Mouse (Mus musculus): ENCODE measurements around the gene Krt84. TPM values are rescaled to one million over a fixed set of nuclear protein-coding genes. Genes with fewer than 3 reads are reported as not detected.

Krt84 gene
- polyA plus RNA-seq (2016; fragmentation: Nextera tagmentation; extraction: Ambion mirVana), result not detected in 2 replicates

DNA sequence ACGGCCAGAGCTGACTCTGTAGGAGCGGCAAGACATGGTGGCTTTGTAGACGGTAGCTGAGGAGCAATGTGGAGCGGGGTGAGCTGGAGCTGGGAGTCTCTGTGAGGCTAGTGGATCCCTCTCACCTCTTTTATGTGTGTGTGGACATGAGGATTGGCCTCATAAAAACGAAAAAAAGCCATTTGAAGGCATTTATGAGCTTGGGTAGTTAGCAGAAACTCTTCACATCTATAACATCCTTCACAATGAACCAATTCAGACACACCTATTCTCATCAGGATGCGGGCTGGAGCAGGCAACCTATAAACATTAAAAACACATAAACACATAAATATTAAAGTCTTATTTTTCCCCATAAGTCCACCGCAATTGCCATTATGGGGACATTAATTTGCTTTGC is at the start of gene Krt84:
TSS of gene Krt84 (minus strand) at position 101 of the 400 bp plus-strand sequence.
- H3K27ac ChIP-seq, result no peak within 1 kb of the TSS

DNA sequence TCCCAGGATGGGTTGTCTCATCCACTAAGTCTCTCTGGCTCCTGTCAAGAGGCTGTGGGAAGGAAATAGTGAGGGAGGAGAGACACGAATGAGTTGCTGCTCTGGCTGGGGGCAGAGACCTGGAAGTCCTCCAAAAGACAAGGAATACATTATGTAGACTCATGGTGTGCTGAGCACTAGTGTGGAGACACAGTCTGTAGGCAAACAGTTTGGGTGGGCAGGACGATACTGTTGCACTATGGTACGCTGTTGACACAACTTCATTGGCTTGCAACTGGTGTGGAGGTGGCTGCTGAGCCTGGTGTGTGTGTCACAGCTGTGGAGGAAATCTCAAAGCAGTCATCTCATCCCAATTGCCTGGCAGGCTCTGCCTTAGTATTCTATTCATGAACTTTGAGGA is 49.1 kb upstream of the Krt84 start:
- WGBS, result 92% methylated on average over 3 of the region's 3 CpGs
- Histone ChIP-seq H3K9me3 (no peaks in the 10 kb centered on the region), H3K4me3 (no peak overlapping the region), H3K27me3 (ENCODE audit: insufficient read depth, poor library complexity, severe bottlenecking) (no peaks in the 10 kb centered on the region), H3K4me1 (replicated peaks) (no peaks in the 10 kb centered on the region), H3K27ac (no peak overlapping the region), H3K36me3 (no peaks in the 10 kb centered on the region)
- DNase-seq (ENCODE audit: low spot score), result no peak

More for the DNA sequence above, at the start of gene Krt84:
- Histone ChIP-seq H3K27me3 (ENCODE audit: insufficient read depth, poor library complexity, severe bottlenecking) (0 out of 2 replicates have a peak, but pooled peaks cover 3% of the 10 kb centered on the region), H3K36me3 (no peaks in the 10 kb centered on the region), H3K4me3 (no peak within 1 kb of the TSS), H3K9me3 (no peaks in the 10 kb centered on the region), H3K4me1 (replicated peaks) (peaks cover 9% of the 10 kb centered on the region)
- 87% methylated on average over 7 of the region's 7 CpGs for WGBS
- no peak for DNase-seq (ENCODE audit: low spot score)

DNA sequence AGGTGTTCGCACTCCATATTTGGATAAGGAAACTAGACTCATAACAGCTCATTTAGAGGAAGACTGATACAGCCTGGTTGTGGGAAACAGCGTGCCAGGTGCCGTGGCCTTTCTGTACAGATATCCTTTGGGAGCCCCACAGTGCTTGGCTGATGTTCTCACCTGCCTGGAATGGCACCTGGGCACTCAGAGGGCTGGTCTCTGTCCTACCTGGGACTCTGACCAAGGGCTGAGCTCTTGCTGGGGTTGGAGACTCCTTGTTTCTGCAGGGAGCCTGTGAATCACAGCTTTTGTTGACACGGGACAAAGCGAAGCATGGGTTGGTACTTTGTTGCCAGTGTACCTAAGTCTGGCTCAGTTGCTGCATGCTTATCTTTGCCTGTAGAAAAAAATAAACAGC is 42.9 kb upstream of the Krt84 start:
- Histone ChIP-seq H3K36me3 (no peaks in the 10 kb centered on the region), H3K9me3 (no peaks in the 10 kb centered on the region), H3K27ac (no peak overlapping the region), H3K27me3 (ENCODE audit: insufficient read depth, poor library complexity, severe bottlenecking) (no peaks in the 10 kb centered on the region), H3K4me3 (no peak overlapping the region), H3K4me1 (replicated peaks) (0 out of 2 replicates have a peak, but pooled peaks cover 6% of the 10 kb centered on the region)
- no peak for DNase-seq (ENCODE audit: low spot score)
- 87% methylated on average over 5 of the region's 5 CpGs for WGBS

DNA sequence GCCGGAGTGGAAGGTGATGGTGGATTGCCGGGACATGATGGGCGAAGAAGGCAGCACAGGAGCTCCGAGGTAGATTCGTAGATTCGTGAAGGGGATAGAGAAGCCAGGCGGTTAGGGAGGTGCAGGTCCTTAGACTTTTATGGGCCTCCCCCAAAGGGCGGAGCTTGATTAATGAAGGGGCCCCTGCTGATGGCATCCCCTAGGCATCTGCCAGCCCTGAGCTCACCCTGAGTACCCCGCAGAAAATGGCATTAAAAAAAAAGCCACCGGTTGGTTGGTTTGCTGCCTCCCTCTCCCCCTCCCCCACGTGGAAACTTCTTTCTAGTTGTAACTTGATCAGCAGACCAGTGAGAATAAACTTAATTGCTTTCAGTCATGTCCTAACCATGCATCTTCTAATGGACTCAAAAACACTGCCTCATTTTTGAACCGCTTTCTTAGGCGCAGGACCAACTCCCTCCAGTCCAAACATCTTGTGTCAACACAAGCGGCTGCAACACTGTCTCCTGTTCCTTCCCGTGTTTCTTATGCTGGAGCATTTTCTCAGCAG is 41.3 kb upstream of the Krt84 start, which contains the start of gene Krt75:
TSS of gene Krt75 (minus strand) at position 109 of the 550 bp plus-strand sequence.
- Histone ChIP-seq H3K27ac (no peak within 1 kb of the TSS), H3K27me3 (ENCODE audit: insufficient read depth, poor library complexity, severe bottlenecking) (no peaks in the 10 kb centered on the region), H3K9me3 (no peaks in the 10 kb centered on the region), H3K4me3 (no peak within 1 kb of the TSS), H3K36me3 (no peaks in the 10 kb centered on the region), H3K4me1 (replicated peaks) (0 out of 2 replicates have a peak, but pooled peaks cover 6% of the 10 kb centered on the region)
- DNase-seq (ENCODE audit: low spot score), result no peak
- WGBS, result 77% methylated on average over 15 of the region's 15 CpGs

GRCm38 (mm10) chr15:101567780-101568179 is 35.2 kb upstream of the Krt84 start:
- DNase-seq (ENCODE audit: low spot score), result no peak
- 46% methylated on average over 7 of the region's 7 CpGs for WGBS
- Histone ChIP-seq H3K27me3 (ENCODE audit: insufficient read depth, poor library complexity, severe bottlenecking) (no peaks in the 10 kb centered on the region), H3K27ac (no peak overlapping the region), H3K4me1 (replicated peaks) (no peaks in the 10 kb centered on the region), H3K36me3 (no peaks in the 10 kb centered on the region), H3K9me3 (no peaks in the 10 kb centered on the region), H3K4me3 (no peak overlapping the region)

DNA sequence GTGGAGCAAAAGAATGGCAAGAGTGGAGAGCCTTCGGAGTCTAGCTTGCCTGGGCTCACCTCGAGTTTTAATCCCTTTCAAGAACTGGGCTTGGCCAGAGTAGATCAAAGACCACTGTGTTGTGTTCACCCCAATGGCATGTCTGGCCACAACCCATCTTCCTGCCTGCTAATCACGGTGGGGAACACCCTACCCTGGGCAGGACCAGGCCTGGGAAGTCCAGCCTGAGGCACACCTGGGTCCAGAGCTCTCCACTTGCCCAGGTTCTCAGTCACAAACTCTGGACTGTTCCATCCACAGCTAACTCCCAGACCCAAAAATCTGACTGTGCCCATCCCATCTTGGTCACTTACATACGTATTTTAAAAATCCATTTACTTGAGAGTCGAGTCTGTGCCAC is 30.2 kb upstream of the Krt84 start, which contains the start of gene Krt90:
TSS of gene Krt90 (minus strand) at position 101 of the 400 bp plus-strand sequence.
- Histone ChIP-seq H3K4me3 (no peak within 1 kb of the TSS), H3K9me3 (no peaks in the 10 kb centered on the region), H3K36me3 (no peaks in the 10 kb centered on the region), H3K27ac (no peak within 1 kb of the TSS), H3K4me1 (replicated peaks) (peaks cover 19% of the 10 kb centered on the region), H3K27me3 (ENCODE audit: insufficient read depth, poor library complexity, severe bottlenecking) (peaks cover 20% of the 10 kb centered on the region)
- 74% methylated on average over 5 of the region's 5 CpGs for WGBS
- DNase-seq (ENCODE audit: low spot score), result no peak

- Histone ChIP-seq H3K27me3 (ENCODE audit: insufficient read depth, poor library complexity, severe bottlenecking) (peaks cover 54% of the 10 kb centered on the region), H3K36me3 (no peaks in the 10 kb centered on the region), H3K4me1 (replicated peaks) (peaks cover 38% of the 10 kb centered on the region), H3K9me3 (no peaks in the 10 kb centered on the region), H3K27ac (no peak overlapping the region), H3K4me3 (no peak overlapping the region)
- peak; percentile 70 for DNase-seq (ENCODE audit: low spot score)
- WGBS, result 7% methylated on average over 7 of the region's 7 CpGs
Measured at GRCm38 (mm10) chr15:101558034-101558646, 25.5 kb upstream of the Krt84 start.

DNA sequence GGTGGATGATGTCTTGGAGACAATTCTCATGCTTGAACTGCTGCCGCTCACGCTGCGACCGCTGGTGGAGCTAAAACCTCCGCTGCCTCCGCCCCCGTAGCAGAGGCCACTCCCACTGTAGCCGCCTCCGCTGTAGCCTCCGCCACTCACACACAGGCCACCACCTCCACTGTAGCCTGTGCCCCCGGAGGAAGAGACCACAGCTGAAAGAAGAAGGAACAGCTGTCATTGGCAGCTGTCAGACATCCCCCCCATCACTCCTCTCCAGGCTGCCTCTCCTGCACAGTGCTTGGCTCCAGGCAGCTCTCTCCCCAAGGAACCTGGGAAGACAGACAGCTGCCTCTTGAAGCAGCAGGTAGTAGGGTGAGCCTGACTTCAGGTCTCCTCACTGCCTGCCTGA is 20.5 kb upstream of the Krt84 start:
- Histone ChIP-seq H3K4me1 (replicated peaks) (peaks cover 33% of the 10 kb centered on the region), H3K36me3 (no peaks in the 10 kb centered on the region), H3K27me3 (ENCODE audit: insufficient read depth, poor library complexity, severe bottlenecking) (peaks cover 67% of the 10 kb centered on the region), H3K4me3 (peak overlapping the region; percentile 12), H3K27ac (0 out of 2 replicates have a peak overlapping the region, but pooled peaks have one; percentile 0), H3K9me3 (no peaks in the 10 kb centered on the region)
- DNase-seq (ENCODE audit: low spot score), result peak; percentile 65
- 0% methylated on average over 11 of the region's 11 CpGs for WGBS

DNA sequence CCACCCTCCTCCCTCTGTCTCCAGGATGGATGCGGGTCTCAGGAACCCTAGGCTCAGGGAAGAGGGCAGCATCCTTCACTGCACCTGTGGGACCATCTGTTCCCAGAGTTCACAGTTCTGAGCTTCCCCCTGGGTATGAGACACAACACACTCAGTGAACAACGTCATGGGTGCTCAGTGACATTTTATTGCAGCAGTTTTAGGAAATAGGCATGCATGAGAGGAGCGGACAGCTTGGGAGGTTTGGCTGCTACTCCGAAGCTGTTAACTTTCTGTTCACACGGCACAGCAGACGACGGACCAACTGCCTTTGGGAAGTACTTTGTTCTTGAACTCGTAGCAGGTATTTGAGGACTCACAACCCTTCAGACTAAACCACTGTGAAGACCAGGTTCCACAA is 19.6 kb upstream of the Krt84 start:
- no peak for DNase-seq (ENCODE audit: low spot score)
- peaks cover 67% of the 10 kb centered on the region for H3K27me3 ChIP-seq (ENCODE audit: insufficient read depth, poor library complexity, severe bottlenecking)
- no peaks in the 10 kb centered on the region for H3K36me3 ChIP-seq
- H3K4me1 ChIP-seq (replicated peaks), result peaks cover 23% of the 10 kb centered on the region
- WGBS, result 91% methylated on average over 8 of the region's 8 CpGs
- H3K9me3 ChIP-seq, result no peaks in the 10 kb centered on the region
- H3K4me3 ChIP-seq, result no peak overlapping the region
- no peak overlapping the region for H3K27ac ChIP-seq

- no peak for DNase-seq (ENCODE audit: low spot score)
Measured at GRCm38 (mm10) chr15:101550567-101550966, 17.9 kb upstream of the Krt84 start, which contains the start of gene Krt82. Gene Krt82, minus strand, starts transcription at chr15:101550667.

GRCm38 (mm10) chr15:101544478-101544877 is 11.9 kb upstream of the Krt84 start:
- no peaks in the 10 kb centered on the region for H3K36me3 ChIP-seq
- 60% methylated on average over 3 of the region's 3 CpGs for WGBS
- H3K9me3 ChIP-seq, result no peaks in the 10 kb centered on the region
- H3K27me3 ChIP-seq (ENCODE audit: insufficient read depth, poor library complexity, severe bottlenecking), result peaks cover 6% of the 10 kb centered on the region; the same call in 1 of the 2 replicates
- H3K4me3 ChIP-seq, result no peak overlapping the region
- H3K4me1 ChIP-seq (replicated peaks), result peaks cover 31% of the 10 kb centered on the region
- DNase-seq (ENCODE audit: low spot score), result no peak
- H3K27ac ChIP-seq, result no peak overlapping the region

More at GRCm38 (mm10) chr15:101550567-101550966, 17.9 kb upstream of the Krt84 start, which contains the start of gene Krt82:
- Histone ChIP-seq H3K36me3 (no peaks in the 10 kb centered on the region), H3K4me3 (no peak within 1 kb of the TSS), H3K4me1 (replicated peaks) (peaks cover 21% of the 10 kb centered on the region), H3K9me3 (no peaks in the 10 kb centered on the region), H3K27ac (no peak within 1 kb of the TSS), H3K27me3 (ENCODE audit: insufficient read depth, poor library complexity, severe bottlenecking) (peaks cover 52% of the 10 kb centered on the region)
- 86% methylated on average over 7 of the region's 7 CpGs for WGBS

DNA sequence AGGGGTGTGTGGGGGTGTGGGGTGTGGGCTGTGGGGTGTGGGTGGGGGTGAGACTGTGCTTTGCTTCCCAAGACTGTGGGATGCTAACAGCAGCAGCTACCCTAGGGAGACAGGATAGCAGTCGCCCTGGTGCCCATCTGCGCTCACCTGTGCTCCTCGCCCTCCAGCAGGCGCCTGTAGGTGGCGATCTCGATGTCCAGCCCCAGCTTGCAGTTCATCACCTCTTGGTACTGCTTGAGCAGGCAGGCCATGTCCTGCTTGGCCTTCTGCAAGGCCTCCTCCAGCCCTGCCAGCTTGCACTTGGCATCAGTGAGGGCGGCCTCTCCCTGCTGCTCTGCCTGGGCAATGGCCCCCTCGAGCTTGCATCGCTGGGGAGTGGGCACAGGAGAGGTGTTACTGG is 9.9 kb upstream of the Krt84 start:
- no peak for DNase-seq (ENCODE audit: low spot score)
- Histone ChIP-seq H3K4me1 (replicated peaks) (peaks cover 31% of the 10 kb centered on the region), H3K9me3 (no peaks in the 10 kb centered on the region), H3K27me3 (ENCODE audit: insufficient read depth, poor library complexity, severe bottlenecking) (peaks cover 4% of the 10 kb centered on the region; the same call in 1 of the 2 replicates), H3K27ac (peak overlapping the region; percentile 45), H3K36me3 (no peaks in the 10 kb centered on the region), H3K4me3 (no peak overlapping the region)
- WGBS, result 63% methylated on average over 9 of the region's 9 CpGs

DNA sequence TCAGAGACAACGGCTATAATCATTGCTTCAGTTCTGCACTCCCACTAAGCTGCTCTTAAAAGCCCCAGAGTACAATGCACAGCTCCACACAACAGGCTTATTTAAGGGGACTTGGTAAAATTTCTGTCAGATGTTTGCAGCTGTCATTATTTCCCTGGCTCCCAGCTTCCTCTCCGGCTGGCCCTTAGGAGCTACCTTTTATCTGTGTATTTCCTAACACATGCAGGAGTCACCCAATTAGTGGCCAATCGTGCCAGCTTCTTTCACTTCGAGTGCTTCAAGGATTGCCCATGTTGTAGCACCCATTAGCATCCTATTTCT is 5.9 kb upstream of the Krt84 start:
- peaks cover 7% of the 10 kb centered on the region; the same call in 1 of the 2 replicates for H3K27me3 ChIP-seq (ENCODE audit: insufficient read depth, poor library complexity, severe bottlenecking)
- 80% methylated on average over 4 of the region's 4 CpGs for WGBS

More for the DNA sequence above, 5.9 kb upstream of the Krt84 start:
- Histone ChIP-seq H3K27ac (no peak overlapping the region), H3K36me3 (no peaks in the 10 kb centered on the region), H3K9me3 (no peaks in the 10 kb centered on the region), H3K4me1 (replicated peaks) (peaks cover 33% of the 10 kb centered on the region), H3K4me3 (no peak overlapping the region)
- no peak for DNase-seq (ENCODE audit: low spot score)

All from hindbrain, embryonic 10.5 days (tissue).